Mouse (Mus musculus): Measurements from ENCODE around the gene Bean1. TPM values are rescaled to one million over a fixed set of nuclear protein-coding genes. Genes with fewer than 3 reads are reported as not detected.
A peak's percentile ranks its signal among the peaks of the same experiment; 100 is the strongest.
"Not testable (repeated sequence)": the region's sequence is repeated elsewhere in the genome, so short reads cannot be mapped to it uniquely, and the experiment has no call there.

Bean1 gene
- polyA plus RNA-seq, 2 experiments, result 1.7 to 4.5 TPM

DNA sequence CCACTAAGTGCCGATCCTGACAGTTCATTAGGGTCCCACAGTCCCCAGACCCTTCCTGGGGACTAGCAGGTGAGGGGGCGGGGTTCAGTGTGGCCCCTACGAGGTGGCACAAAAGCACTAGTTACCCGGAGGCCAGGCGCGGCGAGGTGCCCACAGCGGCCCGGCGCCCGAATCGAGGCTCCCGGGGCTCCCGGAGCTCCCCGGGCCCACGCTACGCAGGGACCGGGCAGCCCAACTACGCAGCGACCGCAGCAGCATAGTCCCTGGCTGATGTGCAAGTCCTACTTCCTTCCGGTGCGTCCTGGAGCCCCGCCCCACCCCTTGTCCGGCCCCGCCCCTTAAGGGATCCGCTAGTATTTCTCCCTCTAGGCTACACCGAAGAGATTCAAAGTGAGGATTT is 78.0 kb downstream of the Bean1 start, which contains the start of gene Tk2:
TSS of gene Tk2 (minus strand) at position 283 of the 400 bp plus-strand sequence.
- no peaks in the 10 kb centered on the region for H3K9me3 ChIP-seq (ENCODE audit: control insufficient read depth, low read length)
- TF ChIP-seq POLR2A (IDR thresholded peaks at IDR 0.05; ENCODE audit: borderline replicate concordance, extremely low read depth, insufficient read depth, insufficient read length), result no peak
- peaks cover 10% of the 10 kb centered on the region for H3K4me1 ChIP-seq (ENCODE audit: control insufficient read depth, insufficient read depth, low read length)
- H3K4me2 ChIP-seq (replicated peaks; ENCODE audit: low read depth, low read length, severe bottlenecking), result peak within 1 kb of the TSS; percentile 83
- ATAC-seq (ENCODE audit: low FRiP score, low read depth) (peak; percentile 87), DNase-seq (ENCODE audit: low spot score) (peak; percentile 78)
- WGBS, result 1% methylated on average over 28 of the region's 28 CpGs
- H3K36me3 ChIP-seq (ENCODE audit: control insufficient read depth, insufficient read depth, low read length), result peaks cover 12% of the 10 kb centered on the region; the same call in 1 of the 2 replicates
- H3K4me3 ChIP-seq (replicated peaks; ENCODE audit: low read length), result peak within 1 kb of the TSS; percentile 80
- H3K27ac ChIP-seq (replicated peaks; ENCODE audit: low read depth, low read length), result no peak within 1 kb of the TSS; the same call in 1 of the 2 replicates
- H3K9ac ChIP-seq (ENCODE audit: low read depth, low read length, severe bottlenecking), result peak within 1 kb of the TSS; percentile 74
- no peaks in the 10 kb centered on the region for H3K27me3 ChIP-seq (ENCODE audit: control insufficient read depth, insufficient read depth, low read length)

DNA sequence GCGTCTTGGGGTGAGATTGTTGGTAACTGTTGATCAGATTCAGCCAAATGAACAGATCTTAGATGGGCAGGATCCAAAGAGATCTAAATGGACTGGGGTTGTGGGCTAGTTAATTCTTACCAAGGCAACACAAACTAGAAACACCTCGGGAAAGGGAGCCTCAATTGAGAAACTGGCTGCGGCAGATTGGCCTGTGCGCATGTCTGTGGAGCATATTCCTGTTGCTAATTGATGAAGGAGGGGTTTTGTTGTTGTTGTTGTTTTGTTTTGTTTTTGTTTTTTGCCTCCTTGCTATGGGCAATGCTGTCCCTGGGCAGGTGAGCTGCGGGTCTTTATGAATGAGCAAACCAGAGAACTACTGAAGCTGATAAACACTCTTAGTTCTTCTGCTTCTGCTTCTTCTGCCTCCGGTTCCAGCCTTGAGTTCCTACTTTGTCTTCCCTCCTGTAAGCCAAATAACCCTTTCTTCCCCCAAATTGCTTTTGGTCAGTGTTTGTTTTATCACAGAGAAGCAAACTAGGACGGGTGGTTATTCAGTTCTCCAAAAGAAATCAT is 79.3 kb downstream of the Bean1 start:
- H3K9ac ChIP-seq (ENCODE audit: low read depth, low read length, severe bottlenecking), result no peak overlapping the region

DNA sequence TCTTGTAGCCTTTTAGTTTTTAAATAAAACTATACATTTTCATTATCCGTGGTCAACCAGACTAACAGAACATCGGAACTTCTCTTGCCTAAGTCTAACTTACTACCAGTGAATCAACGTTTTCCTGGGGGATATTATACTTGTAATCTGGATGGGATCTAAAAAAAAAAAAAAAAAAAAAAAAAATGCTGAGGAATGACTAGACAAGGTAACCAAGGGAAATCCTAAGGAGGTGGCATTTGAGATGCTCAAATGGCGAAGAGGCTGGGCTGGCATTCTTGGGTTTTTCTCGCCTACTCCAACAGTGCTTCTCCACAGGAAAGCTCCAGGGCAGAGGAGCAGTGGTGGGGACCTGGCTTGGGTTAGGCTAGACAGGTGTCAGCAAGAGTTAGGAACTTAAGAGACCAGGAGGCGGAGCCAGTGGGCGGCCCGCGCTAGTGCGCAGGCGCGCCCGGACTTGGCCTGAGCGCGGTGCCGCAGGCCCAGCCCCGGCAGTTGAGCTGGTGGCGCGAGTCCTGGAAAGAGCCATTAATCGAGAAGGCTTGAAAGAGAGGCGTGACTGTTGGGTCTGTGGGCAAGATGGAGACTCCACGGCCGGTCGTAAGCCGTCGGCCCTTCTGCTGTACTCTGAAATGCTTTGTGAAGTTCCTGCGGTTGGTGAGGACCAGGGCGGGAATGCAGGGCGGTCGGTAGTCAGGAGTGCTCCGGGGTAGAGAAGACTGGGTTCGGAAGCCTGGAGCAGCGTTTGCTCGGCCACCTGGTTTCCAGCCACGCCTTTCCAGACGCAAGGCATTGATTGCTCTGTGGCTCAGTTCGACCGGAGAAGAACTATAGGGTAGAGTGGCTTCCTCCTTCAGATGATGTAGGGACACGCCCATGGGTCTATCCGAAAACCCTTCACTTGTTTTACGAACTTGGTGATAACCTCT is 80.5 kb downstream of the Bean1 start, which contains the start of gene Cklf:
TSS of gene Cklf (plus strand) at position 423 of the 929 bp plus-strand sequence.
- 4% methylated on average over 41 of the region's 41 CpGs for WGBS
- H3K4me2 ChIP-seq (replicated peaks; ENCODE audit: low read depth, low read length, severe bottlenecking), result peak within 1 kb of the TSS; percentile 86
- TF ChIP-seq POLR2A (IDR thresholded peaks at IDR 0.05; ENCODE audit: borderline replicate concordance, extremely low read depth, insufficient read depth, insufficient read length), result peak; percentile 88; the same call in 1 of the 2 replicates
- peak; percentile 92 for DNase-seq (ENCODE audit: low spot score)
- no peaks in the 10 kb centered on the region for H3K9me3 ChIP-seq (ENCODE audit: control insufficient read depth, low read length)
- H3K9ac ChIP-seq (ENCODE audit: low read depth, low read length, severe bottlenecking), result peak within 1 kb of the TSS; percentile 58
- H3K4me1 ChIP-seq (ENCODE audit: control insufficient read depth, insufficient read depth, low read length), result peaks cover 10% of the 10 kb centered on the region
- peak within 1 kb of the TSS; percentile 75 for H3K27ac ChIP-seq (replicated peaks; ENCODE audit: low read depth, low read length)
- no peaks in the 10 kb centered on the region for H3K36me3 ChIP-seq (ENCODE audit: control insufficient read depth, insufficient read depth, low read length)
- no peaks in the 10 kb centered on the region for H3K27me3 ChIP-seq (ENCODE audit: control insufficient read depth, insufficient read depth, low read length)
- H3K4me3 ChIP-seq (replicated peaks; ENCODE audit: low read length), result peak within 1 kb of the TSS; percentile 56
- peak; percentile 83 for ATAC-seq (ENCODE audit: low FRiP score, low read depth)

More for the DNA sequence above, 79.3 kb downstream of the Bean1 start:
- 87% methylated on average over 7 of the region's 7 CpGs for WGBS
- no peaks in the 10 kb centered on the region for H3K9me3 ChIP-seq (ENCODE audit: control insufficient read depth, low read length)
- H3K27me3 ChIP-seq (ENCODE audit: control insufficient read depth, insufficient read depth, low read length), result no peaks in the 10 kb centered on the region
- H3K4me1 ChIP-seq (ENCODE audit: control insufficient read depth, insufficient read depth, low read length), result peaks cover 10% of the 10 kb centered on the region
- H3K36me3 ChIP-seq (ENCODE audit: control insufficient read depth, insufficient read depth, low read length), result 0 out of 2 replicates have a peak, but pooled peaks cover 7% of the 10 kb centered on the region
- H3K4me2 ChIP-seq (replicated peaks; ENCODE audit: low read depth, low read length, severe bottlenecking), result no peak overlapping the region
- no peak for DNase-seq (ENCODE audit: low spot score)
- no peak for TF ChIP-seq POLR2A (IDR thresholded peaks at IDR 0.05; ENCODE audit: borderline replicate concordance, extremely low read depth, insufficient read depth, insufficient read length)
- no peak for ATAC-seq (ENCODE audit: low FRiP score, low read depth)
- no peak overlapping the region for H3K27ac ChIP-seq (replicated peaks; ENCODE audit: low read depth, low read length)
- H3K4me3 ChIP-seq (replicated peaks; ENCODE audit: low read length), result no peak overlapping the region

DNA sequence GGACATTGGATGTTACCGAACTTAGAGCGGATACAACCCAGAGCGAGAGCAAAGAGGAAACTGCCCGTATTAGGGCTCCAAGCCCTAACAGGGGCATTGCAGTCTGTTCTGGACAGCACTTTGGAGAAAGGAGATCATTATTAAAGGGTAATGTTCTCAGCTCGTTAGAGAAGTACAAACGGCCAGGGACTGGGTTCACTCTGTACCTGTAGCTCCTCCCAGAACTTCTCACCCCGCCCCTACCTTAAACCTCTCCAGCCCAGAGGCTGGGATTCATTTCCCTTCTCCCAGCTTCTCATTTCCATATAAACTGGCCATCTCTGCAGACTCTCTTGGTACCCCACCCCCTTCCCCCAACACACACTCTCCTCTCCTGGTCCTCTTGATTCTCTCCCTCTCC is 81.2 kb downstream of the Bean1 start:
- peaks cover 10% of the 10 kb centered on the region for H3K4me1 ChIP-seq (ENCODE audit: control insufficient read depth, insufficient read depth, low read length)
- H3K4me2 ChIP-seq (replicated peaks; ENCODE audit: low read depth, low read length, severe bottlenecking), result peak overlapping the region; percentile 86
- H3K27me3 ChIP-seq (ENCODE audit: control insufficient read depth, insufficient read depth, low read length), result no peaks in the 10 kb centered on the region
- DNase-seq (ENCODE audit: low spot score), result no peak
- H3K4me3 ChIP-seq (replicated peaks; ENCODE audit: low read length), result peak overlapping the region; percentile 56
- no peak for TF ChIP-seq POLR2A (IDR thresholded peaks at IDR 0.05; ENCODE audit: borderline replicate concordance, extremely low read depth, insufficient read depth, insufficient read length)
- no peaks in the 10 kb centered on the region for H3K36me3 ChIP-seq (ENCODE audit: control insufficient read depth, insufficient read depth, low read length)
- H3K9ac ChIP-seq (ENCODE audit: low read depth, low read length, severe bottlenecking), result peak overlapping the region; percentile 58
- no peaks in the 10 kb centered on the region for H3K9me3 ChIP-seq (ENCODE audit: control insufficient read depth, low read length)
- ATAC-seq (ENCODE audit: low FRiP score, low read depth), result no peak
- 0% methylated on average over 7 of the region's 7 CpGs for WGBS
- no peak overlapping the region for H3K27ac ChIP-seq (replicated peaks; ENCODE audit: low read depth, low read length)

DNA sequence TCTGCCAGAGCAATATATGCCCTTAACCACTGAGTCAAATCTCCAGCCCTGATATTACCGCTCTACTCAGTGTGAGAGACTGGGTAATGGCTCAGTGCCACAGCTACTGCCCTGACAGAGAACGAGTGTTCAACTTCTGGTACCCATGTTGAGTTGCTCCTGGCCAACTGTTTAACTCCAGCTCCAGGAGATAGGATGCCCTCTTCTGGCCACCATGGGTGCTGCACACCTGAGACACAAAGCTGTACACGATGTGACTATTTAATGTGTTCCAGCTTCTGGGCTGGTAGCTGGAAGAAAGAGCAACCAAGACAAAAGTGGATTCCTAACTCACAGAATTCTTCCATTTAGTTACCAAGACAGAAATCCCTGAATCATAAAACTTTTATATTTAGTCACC is 82.8 kb downstream of the Bean1 start:
- H3K9ac ChIP-seq (ENCODE audit: low read depth, low read length, severe bottlenecking), result no peak overlapping the region
- no peaks in the 10 kb centered on the region for H3K27me3 ChIP-seq (ENCODE audit: control insufficient read depth, insufficient read depth, low read length)
- ATAC-seq (ENCODE audit: low FRiP score, low read depth), result no peak
- peaks cover 5% of the 10 kb centered on the region for H3K4me1 ChIP-seq (ENCODE audit: control insufficient read depth, insufficient read depth, low read length)
- no peak overlapping the region for H3K4me2 ChIP-seq (replicated peaks; ENCODE audit: low read depth, low read length, severe bottlenecking)
- H3K36me3 ChIP-seq (ENCODE audit: control insufficient read depth, insufficient read depth, low read length), result peaks cover 4% of the 10 kb centered on the region
- DNase-seq (ENCODE audit: low spot score), result no peak
- no peak overlapping the region for H3K27ac ChIP-seq (replicated peaks; ENCODE audit: low read depth, low read length)
- 85% methylated on average over 3 of the region's 3 CpGs for WGBS
- TF ChIP-seq POLR2A (IDR thresholded peaks at IDR 0.05; ENCODE audit: borderline replicate concordance, extremely low read depth, insufficient read depth, insufficient read length), result no peak
- H3K9me3 ChIP-seq (ENCODE audit: control insufficient read depth, low read length), result no peaks in the 10 kb centered on the region
- no peak overlapping the region for H3K4me3 ChIP-seq (replicated peaks; ENCODE audit: low read length)

DNA sequence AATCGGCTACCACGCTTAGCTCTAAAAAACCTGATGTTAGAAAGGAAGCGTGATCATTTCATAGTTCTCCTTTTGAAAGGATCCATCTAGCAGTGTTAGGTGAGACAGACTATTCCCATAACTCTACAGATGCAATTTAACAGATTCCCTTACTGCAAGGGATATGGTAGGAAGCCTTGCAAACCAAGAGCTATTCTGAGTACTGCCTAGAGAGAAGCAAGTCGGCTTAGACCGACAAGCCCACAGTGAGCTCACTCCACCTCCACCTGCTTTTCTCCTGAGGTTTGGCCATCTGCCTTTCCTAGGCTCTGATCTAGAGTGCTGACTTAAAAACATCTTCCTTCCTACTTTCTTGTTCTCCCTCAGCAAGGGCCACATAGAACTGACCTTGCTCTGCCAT is 91.6 kb downstream of the Bean1 start:
- H3K9ac ChIP-seq (ENCODE audit: low read depth, low read length, severe bottlenecking); H3K27me3 ChIP-seq (ENCODE audit: control insufficient read depth, insufficient read depth, low read length); ATAC-seq (ENCODE audit: low FRiP score, low read depth); DNase-seq (ENCODE audit: low spot score); H3K4me3 ChIP-seq (replicated peaks; ENCODE audit: low read length); H3K4me1 ChIP-seq (ENCODE audit: control insufficient read depth, insufficient read depth, low read length); H3K4me2 ChIP-seq (replicated peaks; ENCODE audit: low read depth, low read length, severe bottlenecking); H3K9me3 ChIP-seq (ENCODE audit: control insufficient read depth, low read length); H3K27ac ChIP-seq (replicated peaks; ENCODE audit: low read depth, low read length): not testable (repeated sequence)
- peaks cover 39% of the 10 kb centered on the region for H3K36me3 ChIP-seq (ENCODE audit: control insufficient read depth, insufficient read depth, low read length)
- 96% methylated on average over 5 of the region's 5 CpGs for WGBS

DNA sequence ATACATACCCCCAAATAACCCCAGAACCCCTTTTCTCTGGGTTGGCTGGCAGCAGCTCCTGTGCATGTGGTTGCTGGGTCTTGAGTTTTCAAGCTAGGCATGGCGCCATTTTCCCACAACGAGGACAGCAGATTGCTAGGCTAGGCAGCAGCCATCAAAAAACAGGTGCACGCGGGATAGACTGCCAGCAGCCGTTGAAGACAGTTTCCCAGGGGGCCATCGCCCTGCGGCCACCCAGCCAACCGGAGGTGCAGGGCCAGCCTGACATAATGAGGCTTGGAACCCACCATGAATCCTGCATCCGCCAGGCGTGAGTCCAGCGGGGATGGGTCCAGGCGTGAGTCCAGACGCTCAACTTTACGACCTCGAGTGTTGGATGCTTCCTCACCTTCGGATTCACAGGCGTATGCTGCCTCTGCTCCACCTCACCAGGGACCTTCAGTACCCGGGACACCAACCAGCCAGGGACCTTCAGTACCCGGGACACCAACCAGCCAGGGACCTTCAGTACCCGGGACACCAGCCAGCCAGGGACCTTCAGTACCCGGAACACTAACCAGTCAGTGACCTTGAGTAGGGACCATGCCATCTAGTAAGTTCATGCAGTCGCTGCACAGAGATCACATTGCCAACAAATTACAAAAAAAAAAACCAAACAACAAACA is 94.2 kb downstream of the Bean1 start:
- peaks cover 22% of the 10 kb centered on the region for H3K36me3 ChIP-seq (ENCODE audit: control insufficient read depth, insufficient read depth, low read length)
- H3K4me3 ChIP-seq (replicated peaks; ENCODE audit: low read length); H3K4me1 ChIP-seq (ENCODE audit: control insufficient read depth, insufficient read depth, low read length); H3K27me3 ChIP-seq (ENCODE audit: control insufficient read depth, insufficient read depth, low read length); H3K9ac ChIP-seq (ENCODE audit: low read depth, low read length, severe bottlenecking); ATAC-seq (ENCODE audit: low FRiP score, low read depth); H3K4me2 ChIP-seq (replicated peaks; ENCODE audit: low read depth, low read length, severe bottlenecking); DNase-seq (ENCODE audit: low spot score); H3K27ac ChIP-seq (replicated peaks; ENCODE audit: low read depth, low read length); H3K9me3 ChIP-seq (ENCODE audit: control insufficient read depth, low read length): not testable (repeated sequence)
- WGBS, result 95% methylated on average over 22 of the region's 22 CpGs
